Mouse (Mus musculus) embryonic facial prominence, embryonic 10.5 days (tissue): ENCODE data around the gene Tbck. TPM values are rescaled to one million over a fixed set of nuclear protein-coding genes. Genes with fewer than 3 reads are reported as not detected.

Experiments
- DNase-seq: peaks from one replicate; pipeline ENCODE4 v3.0.0-alpha.2; 2017; ENCODE audit warnings: low spot score
- H3K27ac ChIP-seq: fragments of 300-500 bp; sonication (generic); replicated peaks from 2 replicates; pipeline ENCODE4 v1.5.1; 2016; ENCODE audit warnings: mild to moderate bottlenecking
- H3K27me3 ChIP-seq: fragments of 300-500 bp; sonication (generic); replicated peaks from 2 replicates; pipeline ENCODE4 v1.6.1; 2016; ENCODE audit warnings: low read depth, mild to moderate bottlenecking; ENCODE audit not compliant: poor library complexity, severe bottlenecking
- H3K36me3 ChIP-seq: fragments of 300-500 bp; sonication (generic); replicated peaks from 2 replicates; pipeline ENCODE4 v1.6.1; 2016; ENCODE audit warnings: mild to moderate bottlenecking, moderate library complexity
- H3K4me1 ChIP-seq: fragments of 300-500 bp; sonication (generic); 2 replicates; pipeline ENCODE4 v1.6.1; 2016
- H3K4me3 ChIP-seq: fragments of 300-500 bp; sonication (generic); 2 replicates; pipeline ENCODE4 v1.5.1; 2016; ENCODE audit warnings: mild to moderate bottlenecking, moderate library complexity
- H3K9me3 ChIP-seq: fragments of 300-500 bp; sonication (generic); 2 replicates; pipeline ENCODE4 v1.6.1; 2016; ENCODE audit warnings: mild to moderate bottlenecking
- WGBS: fragments of 180-500 bp; shearing (Covaris S2); methylation state at CpG from one replicate; pipeline ENCODE4 v1.1.7; 2016; 5-methylcytosine and 5-hydroxymethylcytosine counted together
- polyA plus RNA-seq: library from polyadenylated mRNA; unstranded; fragments of >200 nt; fragmentation: Nextera tagmentation; extraction: Ambion mirVana; gene quantifications from 2 replicates; pipeline ENCODE4 v1.2.1, GENCODE M21; 2016

Tbck gene
- polyA plus RNA-seq, 1 experiment from 2014 or later, result 23.2 TPM

DNA sequence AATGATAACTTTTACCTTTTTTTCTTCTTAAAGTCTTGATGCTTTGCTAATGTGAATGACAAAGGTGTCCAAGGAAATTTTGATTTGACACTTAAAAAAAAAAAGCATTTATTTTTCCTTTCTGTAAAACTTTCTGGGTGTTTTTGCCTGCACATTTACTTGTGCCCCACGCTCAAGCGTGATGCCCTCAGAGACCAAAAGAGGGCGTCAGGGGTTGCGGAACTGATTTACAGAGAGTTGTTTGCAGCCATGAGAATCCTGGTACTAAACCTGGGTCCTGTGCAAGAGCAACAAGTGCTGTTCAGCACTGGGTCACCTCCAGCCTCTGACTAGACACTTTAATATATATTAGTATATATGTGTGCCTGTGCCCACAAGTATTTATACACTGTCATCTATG lies 23.0 kb downstream of the Tbck start:
- H3K27me3 ChIP-seq, result no peaks in the 10 kb centered on the region
- peaks cover 10% of the 10 kb centered on the region; the same call in 1 of the 2 replicates for H3K36me3 ChIP-seq
- H3K4me3 ChIP-seq, result no peak overlapping the region
- no peaks in the 10 kb centered on the region for H3K9me3 ChIP-seq
- no peak overlapping the region for H3K27ac ChIP-seq
- H3K4me1 ChIP-seq, result no peaks in the 10 kb centered on the region
- WGBS, result 81% methylated on average over 4 of the region's 4 CpGs
- DNase-seq, result no peak

DNA sequence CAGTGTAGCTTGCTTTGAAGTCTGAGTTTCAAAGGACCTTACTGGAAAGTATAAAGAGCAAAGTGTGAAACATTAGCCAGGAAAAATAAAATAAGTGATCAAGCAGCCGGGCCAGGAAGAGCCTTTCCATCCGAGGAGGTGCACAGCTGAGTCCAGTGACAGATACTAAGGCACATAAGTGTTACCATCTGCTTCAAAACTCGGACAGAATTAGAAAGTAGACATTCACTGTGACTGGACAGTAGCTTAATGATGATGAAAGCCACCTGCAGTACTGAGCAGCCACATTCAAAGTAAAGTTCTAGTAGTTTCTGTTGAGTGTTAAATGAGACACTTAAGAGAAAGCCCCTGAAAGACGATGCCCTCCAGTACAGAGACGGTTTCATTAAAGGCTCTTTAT lies 30.0 kb downstream of the Tbck start:
- Histone ChIP-seq H3K36me3 (peaks cover 10% of the 10 kb centered on the region), H3K4me3 (no peak overlapping the region), H3K27ac (no peak overlapping the region), H3K9me3 (no peaks in the 10 kb centered on the region), H3K4me1 (0 out of 2 replicates have a peak, but pooled peaks cover 3% of the 10 kb centered on the region), H3K27me3 (no peaks in the 10 kb centered on the region)
- 49% methylated on average over 5 of the region's 5 CpGs for WGBS
- DNase-seq, result peak; percentile 20

DNA sequence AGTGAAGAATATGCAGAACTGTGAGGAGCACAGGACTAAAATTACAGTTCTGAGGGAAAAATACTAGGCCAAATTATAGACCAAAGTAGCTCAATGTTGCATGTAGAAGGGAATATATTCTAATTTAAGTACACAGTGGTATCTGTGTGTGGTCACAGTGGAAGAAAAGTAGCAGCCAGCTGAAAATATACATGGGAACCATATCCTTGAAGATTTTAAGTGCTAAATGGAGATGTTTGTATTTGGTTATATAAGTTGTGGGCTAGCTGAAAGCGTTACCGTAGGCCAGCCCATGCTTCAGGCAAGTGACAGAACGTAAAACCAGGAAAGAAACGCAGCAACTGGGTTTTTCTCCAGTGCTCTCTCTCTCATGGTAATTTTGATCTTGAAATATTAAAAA lies 33.4 kb downstream of the Tbck start:
- 95% methylated on average over 4 of the region's 4 CpGs for WGBS
- peaks cover 10% of the 10 kb centered on the region for H3K36me3 ChIP-seq
- no peaks in the 10 kb centered on the region for H3K9me3 ChIP-seq
- no peak for DNase-seq
- H3K27me3 ChIP-seq, result no peaks in the 10 kb centered on the region
- no peak overlapping the region for H3K4me3 ChIP-seq
- no peak overlapping the region for H3K27ac ChIP-seq
- H3K4me1 ChIP-seq, result 0 out of 2 replicates have a peak, but pooled peaks cover 3% of the 10 kb centered on the region

DNA sequence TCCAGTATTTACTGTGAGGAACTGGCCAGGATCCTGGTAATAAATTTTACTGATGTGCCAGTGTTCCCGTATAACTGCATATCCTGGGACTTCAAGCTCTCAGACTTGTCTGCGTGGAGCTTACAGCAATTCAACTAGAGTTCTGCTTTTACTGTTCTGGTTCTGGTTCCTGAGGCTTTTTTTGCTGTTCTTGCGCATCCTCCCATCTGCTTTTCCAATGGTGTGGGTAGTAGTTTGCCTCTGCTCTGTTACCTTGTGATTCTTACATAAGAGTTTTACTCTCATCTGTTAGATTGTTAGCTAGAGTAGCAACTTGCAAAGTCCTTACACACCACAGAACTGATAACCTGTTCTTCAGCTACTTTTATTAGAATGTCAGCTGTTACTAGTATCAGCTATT lies 40.4 kb downstream of the Tbck start:
- H3K27me3 ChIP-seq, result no peaks in the 10 kb centered on the region
- DNase-seq, result no peak
- no peak overlapping the region for H3K27ac ChIP-seq
- WGBS, result 96% methylated on average over 3 of the region's 3 CpGs
- H3K4me3 ChIP-seq, result no peak overlapping the region
- H3K4me1 ChIP-seq, result no peaks in the 10 kb centered on the region
- peaks cover 17% of the 10 kb centered on the region for H3K36me3 ChIP-seq
- no peaks in the 10 kb centered on the region for H3K9me3 ChIP-seq

DNA sequence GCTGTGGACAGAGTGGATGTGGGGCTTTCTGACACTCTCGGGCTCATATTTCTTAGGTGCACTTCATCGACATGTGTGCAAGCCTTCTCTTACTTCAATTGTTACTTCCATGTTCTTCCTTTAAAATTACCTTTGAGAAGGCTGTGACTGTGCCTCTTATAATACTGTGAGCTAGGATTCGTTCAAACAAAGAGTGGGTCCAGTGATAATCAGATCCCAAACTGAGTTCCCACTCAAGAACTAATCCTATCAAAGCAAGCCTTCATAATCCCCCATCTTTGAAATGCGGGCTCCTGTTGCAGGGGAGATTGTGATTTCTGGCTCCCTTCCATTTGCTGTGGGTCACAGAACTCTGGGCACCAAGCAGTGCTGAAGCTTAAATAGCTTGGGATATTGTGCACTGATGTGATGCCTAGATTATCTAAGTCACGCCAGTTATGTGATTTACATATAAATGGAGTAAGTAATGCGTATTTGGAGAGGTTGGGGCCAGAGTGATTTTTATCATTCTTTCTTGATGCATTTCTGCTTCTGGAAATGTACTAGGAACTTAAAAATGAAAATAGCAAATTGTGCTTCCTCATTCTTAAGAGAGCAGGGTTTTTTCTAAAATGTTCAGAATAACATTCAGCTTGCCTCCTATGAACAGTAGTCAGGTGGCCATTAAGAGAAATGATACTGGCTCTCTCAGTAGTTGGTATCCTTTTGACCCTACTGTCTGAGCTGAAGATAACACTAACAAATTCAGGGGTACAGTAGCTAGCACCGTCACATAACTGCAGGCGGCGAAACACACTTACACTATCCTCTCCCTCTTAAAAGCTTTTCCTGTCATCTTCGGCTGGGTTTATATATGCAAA lies 60.6 kb downstream of the Tbck start:
- 78% methylated on average over 10 of the region's 10 CpGs for WGBS
- Histone ChIP-seq H3K4me1 (peaks cover 4% of the 10 kb centered on the region; the same call in 1 of the 2 replicates), H3K27me3 (no peaks in the 10 kb centered on the region), H3K27ac (no peak overlapping the region), H3K9me3 (no peaks in the 10 kb centered on the region), H3K4me3 (no peak overlapping the region), H3K36me3 (no peaks in the 10 kb centered on the region)
- no peak for DNase-seq

DNA sequence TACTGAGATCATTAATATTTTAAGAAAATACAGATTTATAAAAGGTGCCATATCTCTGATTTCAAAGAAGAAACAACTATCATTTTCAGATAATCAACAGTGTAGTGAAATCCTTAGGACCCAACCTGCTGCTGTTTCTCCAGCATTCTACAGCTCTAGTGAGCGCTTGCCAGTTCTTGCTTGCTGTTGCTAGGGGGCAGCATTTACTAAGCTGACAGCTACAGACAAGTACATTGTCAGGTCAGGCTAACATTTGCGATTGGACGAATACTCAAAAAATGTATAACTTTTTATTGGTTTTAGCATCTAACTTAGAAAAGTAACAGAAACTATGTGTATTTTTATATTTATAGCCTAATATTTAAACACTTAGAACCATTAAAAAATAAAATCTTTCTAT lies 63.1 kb downstream of the Tbck start:
- H3K9me3 ChIP-seq, result no peaks in the 10 kb centered on the region
- H3K36me3 ChIP-seq, result no peaks in the 10 kb centered on the region
- H3K4me3 ChIP-seq, result no peak overlapping the region
- H3K4me1 ChIP-seq, result peaks cover 4% of the 10 kb centered on the region; the same call in 1 of the 2 replicates
- no peak overlapping the region for H3K27ac ChIP-seq
- no peaks in the 10 kb centered on the region for H3K27me3 ChIP-seq
- DNase-seq, result peak; percentile 46
- 54% methylated on average over 3 of the region's 3 CpGs for WGBS

DNA sequence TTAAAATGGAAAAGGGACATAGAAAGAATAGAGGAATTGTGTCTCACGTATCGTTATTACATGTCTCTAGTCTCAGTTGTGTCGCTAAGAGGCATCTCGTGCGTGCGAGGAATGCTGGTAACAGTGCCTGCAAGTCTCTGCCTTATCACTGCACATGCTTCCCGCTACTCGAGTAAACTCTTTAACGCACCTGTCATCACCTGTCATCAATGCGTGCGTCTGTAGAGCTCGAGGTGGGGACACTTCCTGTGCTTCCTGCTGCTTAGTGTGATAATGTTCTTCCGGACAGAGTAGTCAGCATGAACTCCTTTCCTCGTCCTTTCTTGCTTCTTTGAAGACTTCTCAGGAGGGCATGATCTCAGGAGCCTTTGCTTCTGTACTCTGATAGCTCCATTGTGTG lies 63.8 kb downstream of the Tbck start:
- H3K9me3 ChIP-seq, result no peaks in the 10 kb centered on the region
- no peak for DNase-seq
- WGBS, result 87% methylated on average over 14 of the region's 14 CpGs
- peaks cover 4% of the 10 kb centered on the region; the same call in 1 of the 2 replicates for H3K4me1 ChIP-seq
- H3K27me3 ChIP-seq, result no peaks in the 10 kb centered on the region
- H3K4me3 ChIP-seq, result no peak overlapping the region
- H3K27ac ChIP-seq, result no peak overlapping the region
- peaks cover 3% of the 10 kb centered on the region; the same call in 1 of the 2 replicates for H3K36me3 ChIP-seq

DNA sequence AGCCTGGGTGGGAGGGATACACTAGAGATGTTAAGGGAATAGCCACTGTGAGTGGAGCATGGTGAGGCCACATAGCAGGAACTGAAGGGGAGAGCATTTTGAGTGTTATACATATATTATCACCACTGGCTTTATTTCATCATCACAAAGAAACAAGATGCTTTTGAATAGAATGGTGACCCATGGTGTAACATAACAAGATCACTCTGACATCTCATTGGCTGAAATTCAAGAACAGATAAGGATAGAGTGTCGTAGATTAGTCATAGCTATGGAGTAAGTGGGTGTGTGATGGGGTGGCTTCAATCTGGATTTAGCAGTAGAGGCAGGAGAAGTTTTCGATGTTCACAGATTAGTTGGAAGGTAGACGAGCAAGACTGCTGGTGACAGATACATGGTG lies 64.8 kb downstream of the Tbck start:
- H3K4me1 ChIP-seq, result peaks cover 4% of the 10 kb centered on the region; the same call in 1 of the 2 replicates
- WGBS, result 88% methylated on average over 3 of the region's 3 CpGs
- no peaks in the 10 kb centered on the region for H3K9me3 ChIP-seq
- no peak overlapping the region for H3K4me3 ChIP-seq
- no peak overlapping the region for H3K27ac ChIP-seq
- peaks cover 8% of the 10 kb centered on the region; the same call in 1 of the 2 replicates for H3K36me3 ChIP-seq
- no peak for DNase-seq
- no peaks in the 10 kb centered on the region for H3K27me3 ChIP-seq

DNA sequence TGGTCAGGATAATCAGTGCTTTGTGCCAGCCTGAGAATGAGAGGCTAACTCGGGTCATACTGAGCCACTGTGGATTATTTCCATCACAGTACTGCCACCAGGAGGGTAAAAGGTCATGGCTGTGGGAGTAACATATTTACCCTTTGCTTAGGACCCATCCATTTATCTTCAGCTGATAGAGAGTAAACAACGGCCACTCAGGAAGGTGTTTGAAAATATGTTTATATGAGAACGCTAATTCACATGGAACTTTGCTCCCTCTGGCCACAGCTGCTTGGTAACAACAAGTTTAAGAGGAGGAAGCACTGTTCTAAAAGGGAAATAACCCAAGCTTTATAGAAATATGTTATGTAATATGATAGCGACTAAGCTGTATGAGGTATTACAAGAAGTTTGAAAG lies 68.8 kb downstream of the Tbck start:
- H3K27me3 ChIP-seq, result no peaks in the 10 kb centered on the region
- 86% methylated on average over 4 of the region's 4 CpGs for WGBS

DNA sequence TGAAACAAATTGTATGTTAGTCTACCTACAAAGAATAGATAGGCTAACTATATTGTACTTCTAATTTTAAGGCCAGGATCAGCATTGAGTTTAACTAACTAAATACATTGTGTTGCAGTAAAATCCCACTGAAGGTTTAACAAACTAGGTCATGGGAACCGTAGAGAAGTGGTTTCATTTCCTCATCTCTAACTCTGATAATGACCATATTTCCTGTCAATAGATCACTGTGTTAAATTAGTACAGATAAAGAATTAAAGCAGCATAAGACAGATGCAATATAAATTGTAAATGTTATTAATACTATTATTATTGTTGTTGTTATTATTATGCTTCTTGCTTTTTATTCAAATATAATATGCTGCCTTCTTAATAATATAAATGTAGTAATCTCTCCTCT lies 72.3 kb downstream of the Tbck start:
- no peaks in the 10 kb centered on the region for H3K9me3 ChIP-seq
- 81% methylated on average over 1 of the region's 1 CpGs for WGBS

More for the DNA sequence above, 68.8 kb downstream of the Tbck start:
- H3K9me3 ChIP-seq, result no peaks in the 10 kb centered on the region
- H3K4me1 ChIP-seq, result no peaks in the 10 kb centered on the region
- no peak overlapping the region for H3K27ac ChIP-seq
- DNase-seq, result no peak
- no peak overlapping the region for H3K4me3 ChIP-seq
- H3K36me3 ChIP-seq, result peaks cover 17% of the 10 kb centered on the region; the same call in 1 of the 2 replicates

DNA sequence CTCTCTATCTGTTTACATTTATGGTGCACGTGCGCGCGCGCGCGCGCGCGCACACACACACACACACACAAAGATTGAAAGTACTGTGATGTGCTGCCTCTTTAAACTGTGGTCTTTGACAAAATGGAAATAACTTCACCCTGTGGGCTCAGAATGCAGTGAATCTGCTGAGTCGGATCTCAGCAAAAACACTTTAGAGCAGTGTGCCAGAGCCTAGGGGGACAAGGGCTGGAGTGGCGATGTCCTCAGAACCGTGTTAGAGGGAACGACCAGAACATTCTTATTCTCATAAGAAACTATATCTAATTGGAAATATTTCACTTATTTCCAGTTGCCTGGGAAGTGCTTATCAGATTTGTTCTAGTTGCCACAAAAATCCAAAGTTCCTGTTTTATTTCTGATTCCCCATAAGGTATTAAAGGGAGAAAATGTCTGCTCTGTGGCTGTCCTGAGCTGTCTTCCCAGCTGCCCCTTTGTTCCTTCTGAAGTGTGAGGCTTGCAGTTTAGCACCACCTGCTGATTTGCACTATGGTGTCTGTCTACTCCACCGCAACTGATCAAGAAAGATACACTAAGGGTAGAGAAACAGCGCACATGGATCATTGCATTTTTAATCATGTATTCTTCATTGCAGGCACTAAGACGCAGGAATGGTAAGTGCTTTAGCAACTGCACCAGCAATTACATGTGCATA lies 82.2 kb downstream of the Tbck start:
- no peaks in the 10 kb centered on the region for H3K9me3 ChIP-seq
- whole genome bisulfite sequencing, result 90% methylated on average over 17 of the region's 17 CpGs
- H3K4me3 ChIP-seq, result no peak overlapping the region
- no peak overlapping the region for H3K27ac ChIP-seq
- no peaks in the 10 kb centered on the region for H3K36me3 ChIP-seq
- DNase-seq, result no peak
- no peaks in the 10 kb centered on the region for H3K4me1 ChIP-seq
- no peaks in the 10 kb centered on the region for H3K27me3 ChIP-seq

More for the DNA sequence above, 72.3 kb downstream of the Tbck start:
- H3K4me1 ChIP-seq, result no peaks in the 10 kb centered on the region
- no peak overlapping the region for H3K4me3 ChIP-seq
- no peak overlapping the region for H3K27ac ChIP-seq
- DNase-seq, result no peak
- no peaks in the 10 kb centered on the region for H3K27me3 ChIP-seq
- peaks cover 20% of the 10 kb centered on the region for H3K36me3 ChIP-seq

DNA sequence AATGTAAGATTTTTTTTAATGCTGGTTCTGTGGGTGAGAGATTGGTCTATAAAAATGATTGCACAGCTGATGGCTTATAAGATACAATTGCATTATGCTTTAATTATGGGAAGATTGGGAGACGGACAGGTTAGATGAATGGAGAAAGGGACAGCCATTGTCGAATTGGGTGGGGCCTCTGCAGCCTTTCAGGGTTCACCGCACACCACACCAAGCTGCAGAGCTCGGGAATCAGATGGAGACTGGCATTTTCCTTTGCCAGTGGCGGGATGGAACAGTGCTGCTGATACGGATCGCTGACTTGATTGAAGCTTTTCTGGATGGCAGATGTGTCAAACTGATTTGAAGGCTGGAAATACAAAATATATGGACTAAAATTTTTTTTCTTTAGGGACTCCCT lies 88.1 kb downstream of the Tbck start:
- H3K9me3 ChIP-seq, result no peaks in the 10 kb centered on the region
- WGBS, result 75% methylated on average over 7 of the region's 7 CpGs
- H3K27ac ChIP-seq, result no peak overlapping the region
- no peak for DNase-seq
- H3K36me3 ChIP-seq, result no peaks in the 10 kb centered on the region
- H3K27me3 ChIP-seq, result no peaks in the 10 kb centered on the region
- no peak overlapping the region for H3K4me3 ChIP-seq
- H3K4me1 ChIP-seq, result no peaks in the 10 kb centered on the region

DNA sequence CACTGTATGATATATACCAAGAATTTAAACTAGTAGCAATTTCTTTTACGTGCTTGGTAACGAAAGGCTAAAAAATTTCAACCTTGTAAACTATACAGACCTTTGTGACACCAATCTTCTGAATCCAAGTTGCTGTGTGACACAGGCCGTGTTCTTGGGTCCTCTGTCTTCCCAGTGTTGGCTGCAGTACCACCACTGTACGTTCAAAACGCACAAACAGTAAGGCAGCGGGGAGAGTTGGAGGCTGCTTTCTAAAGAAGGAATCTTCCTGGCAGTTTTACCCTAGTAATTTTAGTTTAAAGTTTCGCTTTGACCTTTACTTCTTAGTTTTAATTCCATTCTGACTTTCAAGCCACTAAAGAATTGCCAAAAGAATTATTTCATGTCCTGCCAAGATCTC lies 92.7 kb downstream of the Tbck start:
- Histone ChIP-seq H3K9me3 (no peaks in the 10 kb centered on the region), H3K27ac (no peak overlapping the region), H3K4me1 (no peaks in the 10 kb centered on the region), H3K36me3 (no peaks in the 10 kb centered on the region), H3K27me3 (no peaks in the 10 kb centered on the region), H3K4me3 (no peak overlapping the region)
- 91% methylated on average over 7 of the region's 7 CpGs for WGBS
- no peak for DNase-seq
